Mouse (Mus musculus) midbrain, postnatal 0 days (tissue): ENCODE results near the gene Card19. TPM values are rescaled to one million over a fixed set of nuclear protein-coding genes. Genes with fewer than 3 reads are reported as not detected.

Experiments
- ATAC-seq: fragments of 200-750 bp; cut with Nextera tagmentation; 2 replicates; pipeline ENCODE4 v1.8.0; 2017; ENCODE audit warnings: moderate number of reproducible peaks, mild to moderate bottlenecking, moderate TSS enrichment, moderate library complexity; ENCODE audit not compliant: low FRiP score
- DNase-seq: peaks from one replicate; pipeline ENCODE4 v3.0.0-alpha.2; 2015; ENCODE audit warnings: low spot score
- H3K27ac ChIP-seq: fragments of 300-500 bp; sonication (generic); 2 replicates; pipeline ENCODE4 v1.5.1; 2014; ENCODE audit warnings: low read depth, mild to moderate bottlenecking, low read length, mixed read lengths
- H3K27me3 ChIP-seq: fragments of 300-500 bp; sonication (generic); 2 replicates; pipeline ENCODE4 v1.6.1; 2014; ENCODE audit warnings: low read length, control low read depth, mixed read lengths; ENCODE audit not compliant: insufficient read depth
- H3K36me3 ChIP-seq: fragments of 300-500 bp; sonication (generic); 2 replicates; pipeline ENCODE4 v1.6.1; 2014; ENCODE audit warnings: low read length, control low read depth, mixed read lengths; ENCODE audit not compliant: insufficient read depth
- H3K4me1 ChIP-seq: fragments of 300-500 bp; sonication (generic); 2 replicates; pipeline ENCODE4 v1.6.1; 2014; ENCODE audit warnings: mild to moderate bottlenecking, control low read depth, antibody characterized with exemption, low read length, mixed read lengths; ENCODE audit not compliant: insufficient read depth
- H3K4me2 ChIP-seq: fragments of 300-500 bp; sonication (generic); 2 replicates; pipeline ENCODE4 v1.6.1; 2014; ENCODE audit warnings: low read depth, mild to moderate bottlenecking, low read length, mixed read lengths; ENCODE audit not compliant: poor library complexity, severe bottlenecking
- H3K4me3 ChIP-seq: fragments of 300-500 bp; sonication (generic); 2 replicates; pipeline ENCODE4 v1.5.1; 2014; ENCODE audit warnings: low read depth, mild to moderate bottlenecking, low read length, moderate library complexity
- H3K9ac ChIP-seq: fragments of 300-500 bp; sonication (generic); replicated peaks from 2 replicates; pipeline ENCODE4 v1.6.1; 2014; ENCODE audit warnings: mild to moderate bottlenecking, low read length, moderate library complexity, mixed read lengths; ENCODE audit not compliant: poor library complexity, severe bottlenecking
- H3K9me3 ChIP-seq: fragments of 300-500 bp; sonication (generic); 2 replicates; pipeline ENCODE4 v1.6.1; 2016; ENCODE audit warnings: low read length, control low read depth
- CTCF ChIP-seq: IDR thresholded peaks from 2 replicates; pipeline ENCODE4 v1.5.1; 2016; ENCODE audit warnings: antibody characterized with exemption, mild to moderate bottlenecking
- WGBS: fragments of 180-500 bp; shearing (Covaris S2); extraction: QIAGEN DNeasy Blood & Tissue Kit; methylation state at CpG from one replicate; pipeline ENCODE4 v1.1.7; 2014; 5-methylcytosine and 5-hydroxymethylcytosine counted together
- polyA plus RNA-seq: library from polyadenylated mRNA; unstranded; fragments of >200 nt; fragmentation: Nextera tagmentation; extraction: Ambion mirVana; gene quantifications from 2 replicates; pipeline ENCODE4 v1.2.1, GENCODE M21; 2015
- total RNA-seq: library from RNA; depleted of rRNA; stranded (reverse); fragments of >200 nt; gene quantifications from 2 replicates; pipeline ENCODE4 v1.2.3, GENCODE M21; 2014

The Card19 gene
- total and polyA plus RNA-seq, 2 experiments from 2014 or later, result 32.7 to 44.5 TPM

- Histone ChIP-seq H3K4me1 (peaks cover 6% of the 10 kb centered on the region; the same call in 1 of the 2 replicates), H3K27me3 (peaks cover 23% of the 10 kb centered on the region), H3K36me3 (no peaks in the 10 kb centered on the region), H3K4me2 (peak overlapping the region; percentile 59), H3K9me3 (no peaks in the 10 kb centered on the region), H3K27ac (no peak overlapping the region), H3K9ac (no peak overlapping the region), H3K4me3 (peak overlapping the region; percentile 31; the same call in 1 of the 2 replicates)
- ATAC-seq, result no peak
- 42% methylated on average over 12 of the region's 12 CpGs for WGBS
- no peak for DNase-seq
- TF ChIP-seq CTCF, result no peak
These were observed 31.4 kb upstream of the Card19 start for GRCm38 (mm10) chr13:49247232-49247739.

- no peak overlapping the region for H3K4me2 ChIP-seq
- DNase-seq (no peak), ATAC-seq (no peak)
- H3K27ac ChIP-seq, result no peak overlapping the region
- 78% methylated on average over 2 of the region's 2 CpGs for WGBS
- no peaks in the 10 kb centered on the region for H3K9me3 ChIP-seq
- H3K4me1 ChIP-seq, result peaks cover 6% of the 10 kb centered on the region; the same call in 1 of the 2 replicates
- H3K36me3 ChIP-seq, result no peaks in the 10 kb centered on the region
- TF ChIP-seq CTCF, result no peak
- no peak overlapping the region for H3K4me3 ChIP-seq
- no peak overlapping the region for H3K9ac ChIP-seq
- H3K27me3 ChIP-seq, result peaks cover 23% of the 10 kb centered on the region
These were observed 30.8 kb upstream of the Card19 start for GRCm38 (mm10) chr13:49246626-49247025.

GRCm38 (mm10) chr13:49246011-49246410, 30.2 kb upstream of the Card19 start:
- no peak overlapping the region for H3K4me3 ChIP-seq
- peaks cover 6% of the 10 kb centered on the region; the same call in 1 of the 2 replicates for H3K4me1 ChIP-seq
- WGBS, result 69% methylated on average over 3 of the region's 3 CpGs
- no peak for TF ChIP-seq CTCF
- H3K9ac ChIP-seq, result no peak overlapping the region
- H3K27me3 ChIP-seq, result peaks cover 23% of the 10 kb centered on the region
- no peak overlapping the region for H3K4me2 ChIP-seq
- no peak overlapping the region for H3K27ac ChIP-seq
- ATAC-seq (no peak), DNase-seq (no peak)
- H3K9me3 ChIP-seq, result no peaks in the 10 kb centered on the region
- no peaks in the 10 kb centered on the region for H3K36me3 ChIP-seq

GRCm38 (mm10) chr13:49245251-49245650, 29.4 kb upstream of the Card19 start:
- Histone ChIP-seq H3K4me2 (no peak overlapping the region), H3K9ac (no peak overlapping the region), H3K27me3 (peaks cover 23% of the 10 kb centered on the region), H3K36me3 (no peaks in the 10 kb centered on the region), H3K4me1 (peaks cover 6% of the 10 kb centered on the region; the same call in 1 of the 2 replicates), H3K27ac (no peak overlapping the region), H3K4me3 (no peak overlapping the region), H3K9me3 (no peaks in the 10 kb centered on the region)
- no peak for DNase-seq
- ATAC-seq, result no peak
- no peak for TF ChIP-seq CTCF
- 57% methylated on average over 4 of the region's 4 CpGs for WGBS

- Histone ChIP-seq H3K9ac (no peak overlapping the region), H3K36me3 (no peaks in the 10 kb centered on the region), H3K9me3 (no peaks in the 10 kb centered on the region), H3K27ac (no peak overlapping the region), H3K4me3 (no peak overlapping the region), H3K27me3 (peaks cover 22% of the 10 kb centered on the region), H3K4me2 (no peak overlapping the region), H3K4me1 (peaks cover 6% of the 10 kb centered on the region; the same call in 1 of the 2 replicates)
- TF ChIP-seq CTCF, result no peak
- no peak for ATAC-seq
- DNase-seq, result no peak
- WGBS, result 91% methylated on average over 2 of the region's 2 CpGs
These were observed 27.7 kb upstream of the Card19 start for GRCm38 (mm10) chr13:49243492-49243891.

GRCm38 (mm10) chr13:49242321-49243065, 26.7 kb upstream of the Card19 start:
- Histone ChIP-seq H3K4me1 (no peaks in the 10 kb centered on the region), H3K27ac (no peak overlapping the region), H3K9me3 (no peaks in the 10 kb centered on the region), H3K4me3 (no peak overlapping the region), H3K9ac (no peak overlapping the region), H3K27me3 (peaks cover 12% of the 10 kb centered on the region), H3K36me3 (no peaks in the 10 kb centered on the region), H3K4me2 (no peak overlapping the region)
- TF ChIP-seq CTCF, result no peak
- no peak for DNase-seq
- WGBS, result 69% methylated on average over 9 of the region's 9 CpGs
- no peak for ATAC-seq
